Mouse (Mus musculus): ENCODE results near the gene Hspa5.
"Not testable (repeated sequence)": the region's sequence is repeated elsewhere in the genome, so short reads cannot be mapped to it uniquely, and the experiment has no call there.

Hspa5 gene

GRCm38 (mm10) chr2:34810775-34811174 is 39.0 kb downstream of the Hspa5 start:
- no peak for DNase-seq

GRCm38 (mm10) chr2:34812706-34813105 is 40.9 kb downstream of the Hspa5 start:
- no peak for DNase-seq

GRCm38 (mm10) chr2:34815893-34816292 is 44.1 kb downstream of the Hspa5 start:
- DNase-seq = not testable (repeated sequence)

GRCm38 (mm10) chr2:34818492-34818891 is 46.7 kb downstream of the Hspa5 start:
- no peak for DNase-seq

GRCm38 (mm10) chr2:34825827-34826459 is 54.2 kb downstream of the Hspa5 start, which contains the start of gene Fbxw2:
Gene Fbxw2 (minus strand): TSS chr2:34826311.
- DNase-seq = peak; percentile 93

- no peak for DNase-seq
Observed at GRCm38 (mm10) chr2:34826460-34827231, 54.9 kb downstream of the Hspa5 start.

All from kidney, adult 9 months (tissue).